Mouse (Mus musculus) cortical plate, adult 2 months (tissue): Measurements from ENCODE around the gene Nelfb. TPM values are rescaled to one million over a fixed set of nuclear protein-coding genes. Genes with fewer than 3 reads are reported as not detected.

Source experiments
- H3K27ac ChIP-seq: fragments of 200-500 bp; 2 replicates; pipeline ENCODE4 v1.5.1; 2012; ENCODE audit warnings: low read length, control low read depth, inconsistent platforms; ENCODE audit not compliant: insufficient read depth
- H3K4me1 ChIP-seq: fragments of 200-500 bp; 2 replicates; pipeline ENCODE4 v1.6.1; 2011; ENCODE audit warnings: low read length; ENCODE audit not compliant: control insufficient read depth, insufficient read depth
- H3K4me3 ChIP-seq: fragments of 200-500 bp; 2 replicates; pipeline ENCODE4 v1.5.1; 2011; ENCODE audit warnings: mild to moderate bottlenecking, low read length, control low read depth; ENCODE audit not compliant: insufficient read depth
- CTCF ChIP-seq: fragments of 200-500 bp; IDR thresholded peaks from 2 replicates; pipeline ENCODE4 v1.5.1; 2011; ENCODE audit warnings: mild to moderate bottlenecking, control low read depth, low read length; ENCODE audit not compliant: insufficient read depth; ENCODE audit errors: extremely low read depth
- POLR2A ChIP-seq: fragments of 200-500 bp; IDR thresholded peaks from 2 replicates; pipeline ENCODE4 v1.6.1; 2011; ENCODE audit warnings: mild to moderate bottlenecking, low read length, control low read depth; ENCODE audit not compliant: insufficient read depth; ENCODE audit errors: extremely low read depth
- polyA plus RNA-seq: library from polyadenylated mRNA; depleted of rRNA; stranded (reverse); fragments of >200 nt; gene quantifications from 2 replicates; pipeline ENCODE4 v1.2.3, GENCODE M21; 2012

Nelfb gene
- polyA plus RNA-seq, 1 experiment, result 52.0 TPM

- H3K4me3 ChIP-seq, result no peak overlapping the region
- no peak for TF ChIP-seq CTCF
- TF ChIP-seq POLR2A, result no peak
- no peak overlapping the region for H3K27ac ChIP-seq
- no peaks in the 10 kb centered on the region for H3K4me1 ChIP-seq
Observed at GRCm38 (mm10) chr2:25171101-25171768, 40.1 kb downstream of the Nelfb start.

- Histone ChIP-seq H3K4me1 (no peaks in the 10 kb centered on the region), H3K4me3 (no peak overlapping the region), H3K27ac (no peak overlapping the region)
- TF ChIP-seq CTCF, result no peak
- no peak for TF ChIP-seq POLR2A
Observed at GRCm38 (mm10) chr2:25170326-25171100, 40.8 kb downstream of the Nelfb start.

GRCm38 (mm10) chr2:25169778-25170177, 41.5 kb downstream of the Nelfb start:
- TF ChIP-seq POLR2A, result no peak
- no peak for TF ChIP-seq CTCF
- Histone ChIP-seq H3K4me1 (no peaks in the 10 kb centered on the region), H3K27ac (no peak overlapping the region), H3K4me3 (no peak overlapping the region)

- TF ChIP-seq CTCF (no peak), POLR2A (no peak)
- H3K27ac ChIP-seq, result no peak overlapping the region
- no peak overlapping the region; the same call in 1 of the 2 replicates for H3K4me3 ChIP-seq
- no peaks in the 10 kb centered on the region for H3K4me1 ChIP-seq
Observed at GRCm38 (mm10) chr2:25168665-25168978, 42.7 kb downstream of the Nelfb start.

GRCm38 (mm10) chr2:25167919-25168664, 43.2 kb downstream of the Nelfb start:
- Histone ChIP-seq H3K4me1 (no peaks in the 10 kb centered on the region), H3K27ac (no peak overlapping the region; the same call in 1 of the 2 replicates), H3K4me3 (peak overlapping the region; percentile 12; the same call in 1 of the 2 replicates)
- TF ChIP-seq CTCF (no peak), POLR2A (0 out of 2 replicates have a peak, but pooled peaks have one; percentile 6)

- Histone ChIP-seq H3K4me1 (no peaks in the 10 kb centered on the region), H3K4me3 (peak overlapping the region; percentile 12; the same call in 1 of the 2 replicates), H3K27ac (no peak overlapping the region; the same call in 1 of the 2 replicates)
- TF ChIP-seq CTCF (no peak), POLR2A (no peak)
Observed at GRCm38 (mm10) chr2:25167481-25167880, 43.8 kb downstream of the Nelfb start.

GRCm38 (mm10) chr2:25157655-25158054, 53.6 kb downstream of the Nelfb start:
- H3K27ac ChIP-seq, result no peak overlapping the region
- TF ChIP-seq CTCF (peak; percentile 14; the same call in 1 of the 2 replicates), POLR2A (no peak)

GRCm38 (mm10) chr2:25156990-25157389, 54.3 kb downstream of the Nelfb start:
- Histone ChIP-seq H3K4me3 (no peak overlapping the region), H3K4me1 (no peaks in the 10 kb centered on the region), H3K27ac (no peak overlapping the region)
- TF ChIP-seq CTCF (no peak), POLR2A (no peak)

More at GRCm38 (mm10) chr2:25157655-25158054, 53.6 kb downstream of the Nelfb start:
- Histone ChIP-seq H3K4me3 (no peak overlapping the region), H3K4me1 (no peaks in the 10 kb centered on the region)

GRCm38 (mm10) chr2:25156177-25156576, 55.1 kb downstream of the Nelfb start:
- Histone ChIP-seq H3K27ac (no peak overlapping the region), H3K4me1 (no peaks in the 10 kb centered on the region), H3K4me3 (no peak overlapping the region)

More at GRCm38 (mm10) chr2:25156177-25156576, 55.1 kb downstream of the Nelfb start:
- no peak for TF ChIP-seq POLR2A
- TF ChIP-seq CTCF, result no peak
